Mouse (Mus musculus): Measurements from ENCODE around the gene Calhm2. TPM values are rescaled to one million over a fixed set of nuclear protein-coding genes. Genes with fewer than 3 reads are reported as not detected.

Gene Calhm2
- polyA plus RNA-seq, 1 experiment from 2014 or later, result 0.42 TPM

DNA sequence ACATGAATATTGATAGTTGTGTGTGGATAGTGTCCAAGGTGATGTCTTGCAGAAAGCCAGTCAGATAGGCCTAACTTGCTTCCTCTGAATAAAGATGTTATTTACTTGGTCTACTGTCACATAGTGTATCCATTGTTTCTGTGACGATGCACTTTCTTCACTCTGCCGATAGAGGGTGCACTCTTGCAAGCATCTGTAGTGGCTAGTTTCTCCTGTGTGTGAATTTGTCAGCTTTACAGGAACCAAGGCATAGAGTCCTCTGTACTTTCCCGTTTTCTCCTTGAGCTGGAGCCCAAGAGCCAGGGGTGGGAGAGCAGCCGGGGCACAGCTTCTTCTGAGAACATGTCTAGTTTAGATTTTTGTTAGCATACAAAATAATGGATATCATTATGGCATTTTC lies 17.0 kb downstream of the Calhm2 start:
- no peak for ATAC-seq (ENCODE audit: low FRiP score)
- Histone ChIP-seq H3K9ac (ENCODE audit: low read depth, low read length) (no peak overlapping the region), H3K4me2 (replicated peaks; ENCODE audit: low read depth, low read length) (no peak overlapping the region), H3K36me3 (ENCODE audit: control insufficient read depth, insufficient read depth, low read length) (peaks cover 2% of the 10 kb centered on the region; the same call in 1 of the 2 replicates), H3K4me1 (replicated peaks; ENCODE audit: control insufficient read depth, insufficient read depth, low read length) (no peaks in the 10 kb centered on the region), H3K27me3 (ENCODE audit: control insufficient read depth, insufficient read depth, low read length) (no peaks in the 10 kb centered on the region), H3K9me3 (ENCODE audit: control insufficient read depth, low read length) (no peaks in the 10 kb centered on the region), H3K27ac (ENCODE audit: low read depth, low read length) (no peak overlapping the region), H3K4me3 (ENCODE audit: low read depth, low read length) (no peak overlapping the region)
- DNase-seq (ENCODE audit: low spot score), result peak; percentile 53
- WGBS, result 44% methylated on average over 4 of the region's 4 CpGs

DNA sequence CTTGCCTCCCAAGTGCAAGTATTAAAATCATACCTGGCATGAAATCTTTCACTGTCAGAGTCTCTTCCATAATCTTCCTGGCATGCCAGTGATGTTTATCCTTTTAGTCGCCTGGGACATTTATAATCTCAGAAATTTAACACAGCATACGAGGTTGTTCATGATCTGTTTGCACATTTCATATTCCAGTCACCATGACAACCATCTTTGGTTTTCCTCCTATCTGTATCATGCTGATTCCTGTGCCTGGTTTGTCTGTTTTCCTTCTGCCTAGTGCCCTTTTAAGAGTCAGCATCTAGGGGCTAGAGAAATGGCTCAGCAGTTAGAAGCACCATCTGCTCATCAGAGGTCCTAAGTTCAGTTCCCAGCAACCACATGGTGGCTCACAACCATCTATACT lies 19.5 kb downstream of the Calhm2 start:
- H3K36me3 ChIP-seq (ENCODE audit: control insufficient read depth, insufficient read depth, low read length), result peaks cover 5% of the 10 kb centered on the region; the same call in 1 of the 2 replicates
- no peaks in the 10 kb centered on the region for H3K9me3 ChIP-seq (ENCODE audit: control insufficient read depth, low read length)
- no peak overlapping the region for H3K9ac ChIP-seq (ENCODE audit: low read depth, low read length)
- H3K4me2 ChIP-seq (replicated peaks; ENCODE audit: low read depth, low read length), result no peak overlapping the region
- ATAC-seq (ENCODE audit: low FRiP score), result no peak
- 82% methylated on average over 2 of the region's 2 CpGs for WGBS
- no peaks in the 10 kb centered on the region for H3K27me3 ChIP-seq (ENCODE audit: control insufficient read depth, insufficient read depth, low read length)
- no peak for DNase-seq (ENCODE audit: low spot score)
- no peak overlapping the region for H3K27ac ChIP-seq (ENCODE audit: low read depth, low read length)
- no peak overlapping the region for H3K4me3 ChIP-seq (ENCODE audit: low read depth, low read length)
- no peaks in the 10 kb centered on the region for H3K4me1 ChIP-seq (replicated peaks; ENCODE audit: control insufficient read depth, insufficient read depth, low read length)

DNA sequence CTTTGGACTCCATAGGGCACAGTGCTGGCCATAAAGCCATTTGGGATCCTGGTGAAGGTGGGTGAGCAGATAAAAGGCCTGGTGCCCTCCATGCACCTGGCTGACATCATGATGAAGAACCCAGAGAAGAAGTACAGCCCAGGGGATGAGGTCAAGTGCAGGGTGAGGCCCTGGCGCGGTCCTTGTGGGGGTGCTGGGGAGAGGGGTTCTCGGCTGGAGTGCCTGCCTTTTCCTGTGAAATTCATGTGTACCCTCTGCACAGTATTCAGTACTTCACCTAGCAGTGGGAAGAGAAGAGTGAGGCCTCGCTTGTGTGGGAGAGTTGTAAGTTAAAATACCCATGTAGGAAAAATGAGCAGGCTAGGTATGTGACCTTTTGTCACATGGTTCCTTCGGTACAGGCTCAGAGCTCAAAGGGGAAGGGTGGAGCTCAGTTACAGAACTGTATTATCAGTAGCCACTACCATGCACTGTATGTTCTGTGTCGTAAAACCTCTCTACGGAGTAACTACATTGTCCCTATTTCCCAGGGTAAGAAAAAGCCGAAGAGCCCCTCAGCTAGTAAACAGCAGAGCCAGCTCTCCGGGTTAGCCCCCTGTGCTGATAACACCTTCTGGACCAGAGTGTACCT lies 33.3 kb downstream of the Calhm2 start:
- H3K27ac ChIP-seq (ENCODE audit: low read depth, low read length), result no peak overlapping the region
- no peak for ATAC-seq (ENCODE audit: low FRiP score)
- no peak for DNase-seq (ENCODE audit: low spot score)
- H3K36me3 ChIP-seq (ENCODE audit: control insufficient read depth, insufficient read depth, low read length), result peaks cover 29% of the 10 kb centered on the region
- no peaks in the 10 kb centered on the region for H3K4me1 ChIP-seq (replicated peaks; ENCODE audit: control insufficient read depth, insufficient read depth, low read length)
- no peak overlapping the region for H3K9ac ChIP-seq (ENCODE audit: low read depth, low read length)
- H3K9me3 ChIP-seq (ENCODE audit: control insufficient read depth, low read length), result no peaks in the 10 kb centered on the region
- 96% methylated on average over 9 of the region's 9 CpGs for WGBS
- no peak overlapping the region for H3K4me2 ChIP-seq (replicated peaks; ENCODE audit: low read depth, low read length)
- H3K4me3 ChIP-seq (ENCODE audit: low read depth, low read length), result no peak overlapping the region
- no peaks in the 10 kb centered on the region for H3K27me3 ChIP-seq (ENCODE audit: control insufficient read depth, insufficient read depth, low read length)

DNA sequence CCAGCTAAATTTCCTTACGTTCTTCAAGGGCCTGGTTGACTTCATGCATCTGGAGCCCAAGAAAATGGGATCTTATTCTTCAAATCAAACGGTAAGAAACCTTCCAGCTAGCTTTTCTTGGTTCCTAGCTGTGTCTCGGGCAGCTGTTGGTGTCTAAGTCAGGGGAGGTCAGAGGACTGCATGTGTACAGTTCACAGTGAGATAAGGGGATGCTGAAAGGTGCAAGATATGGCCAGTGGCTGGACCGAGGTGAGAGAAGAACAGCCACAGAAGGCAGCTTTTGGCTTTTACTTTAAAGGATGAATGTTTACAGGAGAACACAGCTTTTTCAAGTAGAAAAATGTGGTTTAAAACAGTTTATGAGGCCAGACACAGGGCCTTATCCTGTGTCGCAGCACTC lies 37.0 kb downstream of the Calhm2 start:
- no peaks in the 10 kb centered on the region for H3K9me3 ChIP-seq (ENCODE audit: control insufficient read depth, low read length)
- no peak overlapping the region for H3K27ac ChIP-seq (ENCODE audit: low read depth, low read length)
- DNase-seq (ENCODE audit: low spot score), result no peak
- H3K4me3 ChIP-seq (ENCODE audit: low read depth, low read length), result no peak overlapping the region
- H3K27me3 ChIP-seq (ENCODE audit: control insufficient read depth, insufficient read depth, low read length), result no peaks in the 10 kb centered on the region
- H3K4me2 ChIP-seq (replicated peaks; ENCODE audit: low read depth, low read length), result no peak overlapping the region
- no peak overlapping the region for H3K9ac ChIP-seq (ENCODE audit: low read depth, low read length)
- H3K36me3 ChIP-seq (ENCODE audit: control insufficient read depth, insufficient read depth, low read length), result peaks cover 20% of the 10 kb centered on the region; the same call in 1 of the 2 replicates
- 93% methylated on average over 5 of the region's 5 CpGs for WGBS
- H3K4me1 ChIP-seq (replicated peaks; ENCODE audit: control insufficient read depth, insufficient read depth, low read length), result no peaks in the 10 kb centered on the region
- ATAC-seq (ENCODE audit: low FRiP score), result no peak

DNA sequence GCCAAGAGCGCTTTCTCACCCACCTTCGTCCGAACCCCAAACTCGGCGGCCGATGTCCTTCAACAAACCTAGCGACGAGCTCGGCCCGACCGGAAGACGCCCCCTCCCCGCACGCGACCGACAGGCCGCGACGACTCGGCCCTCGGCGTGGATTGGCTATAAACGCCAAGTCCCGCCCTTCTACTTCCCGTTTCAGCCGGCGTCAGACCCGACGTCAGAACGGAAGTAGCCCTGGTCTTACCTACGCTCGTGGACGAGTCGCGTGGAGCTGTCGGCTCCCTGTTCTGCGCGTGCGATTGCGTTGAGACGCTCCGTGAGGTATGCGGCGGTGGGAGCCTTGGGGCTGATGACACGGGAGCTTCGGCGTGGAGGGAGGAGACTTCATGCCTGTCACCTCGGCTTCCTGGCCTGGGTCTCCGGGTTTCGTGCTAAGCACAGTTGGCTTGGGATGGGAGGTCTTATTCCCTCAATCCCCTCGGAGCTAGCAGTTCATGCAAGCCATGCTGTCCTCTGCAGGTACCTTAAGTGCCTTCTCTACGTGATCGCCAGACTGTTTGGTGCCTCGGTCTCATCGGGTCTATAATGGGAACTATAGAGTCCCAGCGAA lies 47.4 kb downstream of the Calhm2 start, which contains the start of the genes Usmg5 and Pdcd11:
Gene Usmg5, minus strand, starts transcription at position 98 of the 607 bp plus-strand sequence.
Gene Pdcd11, plus strand, starts transcription at position 219 of the 607 bp plus-strand sequence.
- no peaks in the 10 kb centered on the region for H3K9me3 ChIP-seq (ENCODE audit: control insufficient read depth, low read length)
- H3K27me3 ChIP-seq (ENCODE audit: control insufficient read depth, insufficient read depth, low read length), result no peaks in the 10 kb centered on the region
- peak within 1 kb of the TSS; percentile 56 for H3K27ac ChIP-seq (ENCODE audit: low read depth, low read length)
- H3K9ac ChIP-seq (ENCODE audit: low read depth, low read length), result peak within 1 kb of the TSS; percentile 95
- no peaks in the 10 kb centered on the region; the same call in 1 of the 2 replicates for H3K36me3 ChIP-seq (ENCODE audit: control insufficient read depth, insufficient read depth, low read length)
- DNase-seq (ENCODE audit: low spot score), result peak; percentile 98
- peak; percentile 99 for ATAC-seq (ENCODE audit: low FRiP score)
- WGBS, result under 1% methylated on average over 56 of the region's 56 CpGs
- H3K4me2 ChIP-seq (replicated peaks; ENCODE audit: low read depth, low read length), result peak within 1 kb of the TSS; percentile 69
- peaks cover 5% of the 10 kb centered on the region; the same call in 1 of the 2 replicates for H3K4me1 ChIP-seq (replicated peaks; ENCODE audit: control insufficient read depth, insufficient read depth, low read length)
- H3K4me3 ChIP-seq (ENCODE audit: low read depth, low read length), result peak within 1 kb of the TSS; percentile 94

DNA sequence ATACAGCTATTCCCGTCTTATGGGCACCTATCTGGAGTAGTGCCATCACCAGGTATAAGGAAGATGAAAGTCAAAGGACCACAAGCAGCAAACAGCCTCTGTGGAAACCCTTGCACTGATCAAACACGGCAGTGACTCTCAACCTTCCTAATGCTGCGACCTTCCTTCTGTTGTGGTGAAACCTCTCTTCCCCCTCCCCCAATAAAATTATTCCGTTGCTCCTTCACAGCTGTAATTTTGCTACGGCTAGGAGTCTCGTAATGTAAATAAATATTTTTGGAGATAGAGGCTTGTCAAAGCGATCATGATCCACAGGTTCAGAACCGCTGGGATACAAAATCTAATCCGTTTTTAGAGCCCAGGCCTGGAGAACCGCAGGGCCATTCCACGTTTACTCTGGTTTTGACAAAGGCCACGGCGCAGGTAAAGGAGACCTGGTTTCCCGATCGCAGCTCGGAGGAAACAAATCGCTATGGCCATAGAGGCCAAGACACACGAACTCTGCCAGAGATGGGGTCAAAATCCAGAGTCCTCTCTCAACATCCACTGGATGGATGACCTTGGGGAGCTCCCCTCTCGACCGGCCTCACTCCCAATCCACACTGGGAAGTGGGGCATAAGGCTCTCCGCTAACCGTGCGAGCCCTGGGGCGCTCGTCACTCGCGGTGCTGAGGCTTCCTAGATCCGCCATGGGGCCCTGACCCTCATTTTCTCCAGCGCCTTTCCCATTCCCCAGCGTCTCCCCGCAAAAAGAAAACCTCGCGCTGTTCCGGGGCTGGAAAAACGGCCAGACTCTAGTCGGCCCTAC lies 48.2 kb downstream of the Calhm2 start:
- Histone ChIP-seq H3K9me3 (ENCODE audit: control insufficient read depth, low read length) (no peaks in the 10 kb centered on the region), H3K4me3 (ENCODE audit: low read depth, low read length) (peak overlapping the region; percentile 94), H3K36me3 (ENCODE audit: control insufficient read depth, insufficient read depth, low read length) (no peaks in the 10 kb centered on the region; the same call in 1 of the 2 replicates), H3K9ac (ENCODE audit: low read depth, low read length) (peak overlapping the region; percentile 95), H3K27ac (ENCODE audit: low read depth, low read length) (peak overlapping the region; percentile 56), H3K4me1 (replicated peaks; ENCODE audit: control insufficient read depth, insufficient read depth, low read length) (peaks cover 5% of the 10 kb centered on the region; the same call in 1 of the 2 replicates), H3K4me2 (replicated peaks; ENCODE audit: low read depth, low read length) (peak overlapping the region; percentile 69), H3K27me3 (ENCODE audit: control insufficient read depth, insufficient read depth, low read length) (no peaks in the 10 kb centered on the region)
- 2% methylated on average over 36 of the region's 36 CpGs for WGBS
- DNase-seq (ENCODE audit: low spot score) (no peak), ATAC-seq (ENCODE audit: low FRiP score) (peak; percentile 81)

DNA sequence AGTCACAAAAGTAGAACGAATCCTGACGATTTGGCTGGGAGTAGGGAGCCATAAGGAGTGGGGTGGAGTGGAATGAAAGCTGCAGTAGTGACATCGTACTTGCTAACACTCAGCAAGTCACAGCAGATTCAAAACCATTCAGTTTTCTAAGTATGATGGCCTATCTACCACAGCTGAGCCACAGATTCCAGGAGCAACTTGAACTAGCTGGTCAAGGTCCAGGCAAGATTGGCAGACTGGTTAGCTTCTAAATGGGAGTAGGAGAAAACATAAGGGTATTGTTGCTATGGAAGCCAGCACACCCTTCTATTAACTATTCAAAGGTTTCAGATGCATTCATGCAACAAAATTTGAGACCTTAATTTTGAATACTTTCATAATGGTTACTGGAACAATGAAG lies 49.9 kb downstream of the Calhm2 start:
- 0 out of 2 replicates have a peak overlapping the region, but pooled peaks have one; percentile 24 for H3K9ac ChIP-seq (ENCODE audit: low read depth, low read length)
- H3K4me2 ChIP-seq (replicated peaks; ENCODE audit: low read depth, low read length), result no peak overlapping the region
- no peak overlapping the region for H3K27ac ChIP-seq (ENCODE audit: low read depth, low read length)
- ATAC-seq (ENCODE audit: low FRiP score), result no peak
- H3K36me3 ChIP-seq (ENCODE audit: control insufficient read depth, insufficient read depth, low read length), result no peaks in the 10 kb centered on the region; the same call in 1 of the 2 replicates
- no peaks in the 10 kb centered on the region for H3K9me3 ChIP-seq (ENCODE audit: control insufficient read depth, low read length)
- WGBS, result 92% methylated on average over 3 of the region's 3 CpGs
- H3K4me3 ChIP-seq (ENCODE audit: low read depth, low read length), result no peak overlapping the region
- H3K27me3 ChIP-seq (ENCODE audit: control insufficient read depth, insufficient read depth, low read length), result no peaks in the 10 kb centered on the region
- H3K4me1 ChIP-seq (replicated peaks; ENCODE audit: control insufficient read depth, insufficient read depth, low read length), result peaks cover 5% of the 10 kb centered on the region; the same call in 1 of the 2 replicates
- no peak for DNase-seq (ENCODE audit: low spot score)

DNA sequence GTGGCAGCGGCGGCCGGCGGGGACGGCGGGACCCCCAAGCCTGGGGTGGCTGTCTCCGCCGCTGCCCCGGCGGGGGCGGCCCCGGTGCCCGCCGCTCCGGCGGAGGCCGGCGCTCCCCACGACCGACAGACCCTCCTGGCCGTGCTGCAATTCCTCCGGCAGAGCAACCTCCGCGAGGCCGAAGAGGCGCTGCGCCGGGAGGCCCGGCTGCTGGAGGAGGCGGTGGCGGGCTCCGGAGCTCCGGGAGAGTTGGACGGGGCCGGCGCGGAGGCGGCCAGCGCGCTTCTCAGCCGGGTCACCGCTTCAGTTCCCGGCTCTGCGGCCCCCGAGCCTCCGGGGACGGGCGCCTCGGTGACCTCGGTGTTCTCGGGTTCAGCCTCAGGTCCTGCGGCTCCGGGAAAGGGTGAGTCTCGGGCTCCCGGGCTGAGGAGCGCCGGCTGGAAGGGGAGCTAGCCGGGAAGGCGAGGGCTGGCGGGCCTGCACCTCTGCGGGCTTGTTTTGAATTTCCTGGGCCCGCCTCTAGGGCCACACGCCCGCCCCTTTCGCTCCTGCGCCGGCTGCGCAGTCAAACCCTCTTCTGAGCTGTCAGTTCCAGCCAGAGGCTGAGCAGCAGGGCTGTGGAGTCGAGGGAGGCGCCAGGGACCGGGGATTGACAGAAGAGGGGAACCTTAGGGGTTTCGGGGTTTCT lies 70.0 kb downstream of the Calhm2 start:
- Histone ChIP-seq H3K4me1 (replicated peaks; ENCODE audit: control insufficient read depth, insufficient read depth, low read length) (no peaks in the 10 kb centered on the region; the same call in 1 of the 2 replicates), H3K4me3 (ENCODE audit: low read depth, low read length) (peak overlapping the region; percentile 79), H3K27me3 (ENCODE audit: control insufficient read depth, insufficient read depth, low read length) (no peaks in the 10 kb centered on the region), H3K4me2 (replicated peaks; ENCODE audit: low read depth, low read length) (peak overlapping the region; percentile 64), H3K9me3 (ENCODE audit: control insufficient read depth, low read length) (no peaks in the 10 kb centered on the region), H3K27ac (ENCODE audit: low read depth, low read length) (peak overlapping the region; percentile 76), H3K9ac (ENCODE audit: low read depth, low read length) (peak overlapping the region; percentile 86), H3K36me3 (ENCODE audit: control insufficient read depth, insufficient read depth, low read length) (peaks cover 4% of the 10 kb centered on the region; the same call in 1 of the 2 replicates)
- peak; percentile 86 for DNase-seq (ENCODE audit: low spot score)
- under 1% methylated on average over 36 of the region's 72 CpGs for WGBS
- ATAC-seq (ENCODE audit: low FRiP score), result peak; percentile 92
